Mouse (Mus musculus) layer of hippocampus, adult 11-12 months (tissue): ENCODE data around the gene Hivep1.

Experiments used
- DNase-seq: peaks from one replicate; pipeline ENCODE4 v3.0.0; 2022; ENCODE audit warnings: low spot score

The Hivep1 gene

DNA sequence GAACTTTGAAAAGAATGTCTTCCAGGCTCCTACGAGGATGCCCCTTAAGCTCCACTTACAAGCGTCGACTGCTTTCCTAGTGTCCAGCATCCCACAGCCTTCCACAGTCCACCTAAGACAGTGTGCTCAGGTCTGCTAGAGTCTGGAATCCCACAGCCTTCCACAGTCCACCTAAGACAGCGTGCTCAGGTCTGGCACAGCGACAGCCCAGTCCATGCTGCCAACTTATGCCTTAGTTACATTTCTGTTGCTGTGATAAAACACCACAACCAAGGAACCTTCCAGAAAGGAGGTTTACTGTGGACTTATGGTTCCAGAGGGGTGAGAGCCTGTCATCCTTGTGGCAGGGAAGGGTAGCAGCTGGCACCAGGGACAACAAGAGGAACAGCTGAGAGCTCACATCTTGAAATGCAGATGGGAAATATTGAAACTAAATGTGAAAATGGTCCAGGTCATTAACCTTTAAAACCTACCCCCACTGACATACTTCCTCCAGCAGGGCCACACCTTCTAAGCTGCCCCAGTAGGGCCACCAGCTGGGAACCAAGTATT, 25.0 kb downstream of the Hivep1 start:
- DNase-seq, result no peak

DNA sequence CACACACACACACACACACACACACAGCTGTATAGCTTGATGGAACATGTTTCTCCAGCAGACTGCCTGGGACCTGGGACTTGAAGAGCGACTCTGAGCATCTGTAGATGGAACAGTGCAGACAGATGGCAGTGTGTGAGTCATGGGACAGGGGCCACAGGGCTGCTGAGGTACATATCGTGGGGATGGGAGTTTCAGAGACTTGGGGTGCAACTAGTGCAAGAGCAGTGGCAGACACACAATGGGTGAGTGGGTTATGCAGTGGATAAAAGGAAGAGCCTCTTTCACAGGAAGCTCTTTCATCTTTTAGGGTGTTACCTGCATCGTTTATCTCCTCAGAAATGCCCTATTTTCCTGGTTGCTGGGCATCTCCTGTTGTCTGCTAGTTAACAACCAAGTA, 25.8 kb downstream of the Hivep1 start:
- no peak for DNase-seq

DNA sequence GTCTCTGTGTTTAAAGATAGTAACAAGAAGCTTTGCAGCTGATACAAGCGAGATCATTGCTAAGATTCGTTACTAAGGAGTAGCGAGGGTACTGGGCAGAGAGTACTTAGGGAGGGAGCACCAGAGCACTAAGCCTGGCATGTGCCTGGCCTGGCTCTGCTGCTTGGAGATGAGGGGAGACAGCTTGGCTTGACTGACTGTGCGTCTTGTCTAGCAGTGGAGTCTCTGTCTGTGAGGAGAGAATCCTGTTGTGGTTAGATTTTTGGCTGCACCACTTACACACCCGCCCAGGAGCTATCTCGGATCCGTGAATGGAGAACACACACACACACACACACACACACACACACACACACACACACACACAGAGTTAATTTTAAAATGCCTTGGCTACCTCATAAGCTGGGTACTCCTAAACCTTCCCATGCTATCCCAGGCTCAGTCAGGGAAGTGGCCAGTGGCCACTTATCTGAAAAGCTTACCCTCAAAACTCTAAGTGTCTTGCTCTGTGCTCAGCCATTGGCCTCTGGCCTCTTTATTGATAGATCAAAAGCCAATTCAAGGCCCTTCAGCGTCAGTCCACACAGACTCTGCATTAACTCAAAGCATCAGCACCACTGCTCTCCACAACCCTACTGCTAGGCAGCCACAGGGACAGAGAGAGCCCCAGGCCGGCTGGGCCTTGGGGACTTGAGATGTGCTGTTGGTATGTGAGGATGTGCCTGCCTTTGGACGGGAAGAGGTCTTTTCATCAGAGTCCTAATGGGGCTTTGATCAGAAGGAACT, 28.5 kb downstream of the Hivep1 start:
- no peak for DNase-seq

DNA sequence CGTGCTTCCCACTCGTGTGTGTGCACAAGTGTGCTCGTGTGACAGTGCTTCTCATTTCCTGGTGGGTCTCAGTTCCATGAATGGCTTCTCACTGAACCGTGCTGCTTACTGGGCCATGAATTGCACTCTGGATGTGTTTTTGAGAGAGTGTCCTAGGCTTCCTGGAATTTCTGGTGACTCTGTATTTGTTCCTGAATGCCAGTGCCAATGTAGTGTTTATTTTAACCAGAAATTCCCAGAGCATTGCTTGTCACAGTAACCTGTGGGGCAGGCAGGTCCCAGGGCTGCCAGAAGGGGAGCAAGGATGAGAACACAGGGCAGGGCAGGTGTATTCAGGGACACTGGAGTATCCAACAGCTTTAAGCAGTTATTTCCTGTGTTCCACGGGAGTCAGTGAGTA, 36.5 kb downstream of the Hivep1 start:
- no peak for DNase-seq

DNA sequence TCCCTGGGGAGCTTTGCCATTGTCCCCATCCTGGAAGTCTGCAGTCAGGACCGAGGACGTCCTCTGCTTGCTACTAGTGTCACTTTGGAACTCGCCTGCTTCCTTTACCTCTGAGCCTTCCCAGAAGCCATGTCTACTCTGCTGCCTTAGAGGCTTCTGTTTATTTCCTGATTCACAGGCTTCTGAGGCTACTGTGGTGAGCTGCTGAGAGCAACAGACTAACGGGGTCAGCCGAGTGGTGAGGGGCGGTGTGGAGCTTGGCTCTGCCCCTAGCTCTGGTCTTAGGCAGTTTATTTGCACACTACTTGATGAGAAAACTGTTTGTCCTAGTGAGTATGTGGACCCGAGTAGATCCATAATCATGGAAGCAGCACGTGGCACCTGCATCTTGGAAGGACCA, 37.2 kb downstream of the Hivep1 start:
- DNase-seq, result no peak

DNA sequence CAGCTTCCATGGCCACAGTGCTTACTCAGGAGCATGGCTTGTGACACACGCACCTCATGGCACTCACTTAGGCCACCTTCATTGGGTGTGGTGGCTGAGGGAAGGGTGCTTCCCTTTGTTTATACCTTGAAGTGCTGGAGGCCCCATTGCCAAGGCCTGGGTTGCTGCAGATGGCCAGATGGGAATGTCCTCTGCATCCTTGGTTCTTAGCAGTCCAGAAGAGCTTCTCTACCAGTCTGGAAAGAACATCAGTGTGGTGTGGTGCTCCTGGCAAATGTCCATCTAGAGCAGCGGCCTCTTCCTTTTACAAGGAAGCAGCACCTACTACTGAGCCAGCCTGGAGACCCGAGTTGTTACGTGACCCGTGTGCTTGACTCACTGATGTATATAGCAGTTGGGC, 38.9 kb downstream of the Hivep1 start:
- no peak for DNase-seq

DNA sequence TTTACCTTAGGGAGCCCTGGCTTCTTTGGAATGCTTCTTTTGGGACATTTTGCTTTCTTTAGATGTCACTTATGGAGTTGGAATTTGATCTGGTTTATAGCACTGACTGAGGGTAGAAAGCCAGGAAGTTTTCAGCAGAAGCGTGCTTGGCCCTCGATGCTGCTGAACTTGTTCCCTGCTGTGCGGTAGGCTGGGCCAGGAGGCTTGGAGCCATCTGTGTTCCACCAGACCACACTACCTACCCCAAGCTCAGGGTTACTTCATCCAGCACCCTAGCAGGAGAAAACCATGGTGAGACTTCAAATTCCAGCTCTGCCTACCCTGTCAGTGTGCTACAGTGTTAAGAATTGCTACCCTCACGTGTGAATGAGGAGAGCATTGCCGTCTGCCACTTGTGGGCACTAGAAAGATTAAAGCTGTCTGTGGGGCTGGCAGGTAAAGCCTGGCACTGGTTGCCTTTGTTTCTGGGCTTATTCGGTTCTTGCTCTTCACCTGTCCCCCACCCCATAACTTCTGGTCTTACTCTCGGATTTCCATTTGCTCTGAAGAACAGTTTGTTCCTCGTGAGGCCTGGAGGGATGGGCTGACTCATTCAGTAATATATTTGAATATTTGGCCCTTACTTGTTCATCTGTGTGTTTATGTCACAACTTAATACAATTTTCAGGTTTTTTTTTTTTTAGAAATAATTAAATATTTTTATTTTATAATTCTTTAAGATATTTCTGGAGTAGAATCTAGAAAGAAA, 40.7 kb downstream of the Hivep1 start:
- no peak for DNase-seq

DNA sequence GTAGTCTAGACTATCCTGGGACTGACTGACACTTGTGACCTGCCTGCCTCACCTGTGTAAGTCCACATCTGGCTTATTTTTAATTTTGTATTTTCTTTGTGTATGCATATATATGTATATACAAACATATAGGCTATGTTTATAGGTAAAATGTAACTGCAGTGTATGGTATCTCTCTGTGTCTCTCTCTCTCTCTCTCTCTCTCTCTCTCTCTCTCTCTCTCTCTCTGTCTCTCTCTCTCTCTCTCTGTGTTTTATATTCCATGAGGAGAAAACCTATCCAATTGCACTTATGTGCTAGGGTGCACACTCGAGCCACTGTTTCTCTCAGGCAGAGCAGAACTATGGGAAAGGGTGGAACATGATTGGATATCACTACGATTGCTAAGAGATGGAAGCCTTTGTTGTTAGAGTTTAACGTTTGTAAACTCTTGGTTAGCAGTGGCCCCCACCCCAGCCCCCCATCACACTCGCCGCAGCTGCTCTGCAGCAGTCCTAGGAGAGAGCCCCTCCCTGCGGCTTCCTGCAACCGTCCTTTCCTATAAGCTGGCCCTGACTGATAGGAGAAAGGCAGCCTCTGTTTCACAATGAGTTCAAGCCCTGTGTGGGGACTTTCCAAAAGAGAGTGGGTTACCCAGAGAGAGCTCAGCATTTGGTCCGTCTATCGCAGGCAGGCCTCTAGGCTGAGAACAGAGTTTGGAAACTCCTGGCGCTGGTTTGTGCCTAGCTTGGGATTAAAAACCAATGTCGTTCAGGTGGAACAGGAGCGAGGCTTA, 41.6 kb downstream of the Hivep1 start:
- DNase-seq, result no peak

DNA sequence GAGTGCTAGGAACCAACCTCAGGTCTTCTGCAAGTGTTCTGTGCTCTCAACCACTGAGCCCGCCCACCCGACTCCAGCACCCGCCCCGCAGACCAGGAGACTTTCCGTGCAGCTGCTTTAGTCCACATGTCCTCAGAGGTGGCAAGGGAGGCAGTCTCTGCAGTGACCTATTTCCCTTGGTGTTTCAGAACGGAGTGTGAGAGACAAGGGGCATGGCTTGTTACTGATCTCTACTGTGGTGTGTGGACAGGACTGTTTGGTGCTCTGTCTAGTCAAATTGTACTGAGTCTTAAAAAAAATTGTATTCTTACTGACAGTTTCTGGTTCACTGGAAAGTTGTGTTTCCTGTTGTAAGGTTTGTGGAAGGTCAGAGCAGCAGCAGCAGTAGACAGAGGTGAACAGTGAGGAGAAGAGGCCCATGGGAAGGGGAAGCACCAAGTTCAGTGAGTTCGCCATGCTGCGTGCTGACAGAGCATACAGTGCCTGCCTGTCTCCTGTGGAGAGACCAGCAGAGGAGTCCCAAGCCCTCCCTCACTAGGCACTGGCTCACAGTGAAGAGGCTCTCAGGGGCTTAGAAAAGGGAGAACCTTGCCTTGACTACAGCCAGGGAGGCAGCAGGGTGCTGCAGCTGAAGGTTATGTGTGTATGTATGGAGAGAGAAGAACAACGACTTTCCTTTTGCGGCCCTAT, 44.1 kb downstream of the Hivep1 start:
- DNase-seq, result no peak

DNA sequence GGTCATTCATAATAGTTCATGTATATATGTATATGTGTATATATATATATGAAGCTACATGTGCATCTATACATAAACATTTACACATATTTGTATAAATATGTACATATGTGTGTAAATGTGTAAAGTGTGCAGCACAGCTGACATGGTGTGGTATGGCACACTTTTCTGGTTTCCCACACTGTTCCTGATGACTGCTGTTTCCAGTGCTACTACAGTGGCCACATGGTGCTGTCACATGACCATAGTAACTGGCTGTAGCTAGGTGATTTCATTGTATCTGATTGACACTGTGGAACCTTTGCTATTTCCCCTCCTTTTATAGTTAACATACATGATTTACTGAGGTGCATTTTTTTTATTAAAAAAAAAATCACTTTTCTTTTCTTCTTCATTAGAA, 45.3 kb downstream of the Hivep1 start:
- no peak for DNase-seq

DNA sequence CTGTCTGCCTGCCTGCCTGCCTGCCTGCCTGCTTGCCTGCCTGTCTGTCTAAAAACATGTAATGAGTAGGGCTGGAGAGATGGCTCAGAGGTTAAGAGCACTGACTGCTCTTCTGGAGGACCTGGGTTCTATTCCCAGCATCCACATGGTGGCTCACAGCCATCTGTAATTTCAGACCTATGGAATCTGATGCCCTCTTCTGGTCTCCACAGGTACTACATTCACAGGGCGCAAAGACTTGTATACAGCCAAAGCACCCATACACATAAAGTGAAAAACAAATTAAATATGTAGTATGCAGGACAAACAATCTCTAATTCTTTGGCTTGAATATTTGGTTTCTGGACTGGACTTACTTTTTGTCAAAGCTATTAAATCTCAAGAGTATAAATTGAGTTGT, 46.7 kb downstream of the Hivep1 start:
- DNase-seq, result no peak

DNA sequence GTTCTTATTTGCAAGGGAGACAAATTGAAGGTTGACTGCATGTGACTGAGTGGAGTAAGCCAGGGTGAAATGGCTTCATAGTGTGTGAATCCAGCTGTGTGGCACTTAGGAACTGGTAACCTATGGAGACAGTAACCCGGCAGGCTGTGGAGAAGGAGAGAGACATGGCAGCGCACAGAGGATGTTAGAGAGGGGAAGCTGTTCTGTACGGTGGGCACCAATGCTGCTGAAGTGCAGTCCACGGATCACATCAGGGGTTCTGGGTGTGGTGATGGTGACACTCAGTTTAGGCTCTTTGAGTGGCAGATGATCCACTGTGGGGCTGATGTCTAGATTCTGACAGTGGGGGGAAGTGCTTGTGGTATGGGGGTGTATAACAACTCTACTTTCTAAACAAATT, 47.7 kb downstream of the Hivep1 start:
- no peak for DNase-seq

DNA sequence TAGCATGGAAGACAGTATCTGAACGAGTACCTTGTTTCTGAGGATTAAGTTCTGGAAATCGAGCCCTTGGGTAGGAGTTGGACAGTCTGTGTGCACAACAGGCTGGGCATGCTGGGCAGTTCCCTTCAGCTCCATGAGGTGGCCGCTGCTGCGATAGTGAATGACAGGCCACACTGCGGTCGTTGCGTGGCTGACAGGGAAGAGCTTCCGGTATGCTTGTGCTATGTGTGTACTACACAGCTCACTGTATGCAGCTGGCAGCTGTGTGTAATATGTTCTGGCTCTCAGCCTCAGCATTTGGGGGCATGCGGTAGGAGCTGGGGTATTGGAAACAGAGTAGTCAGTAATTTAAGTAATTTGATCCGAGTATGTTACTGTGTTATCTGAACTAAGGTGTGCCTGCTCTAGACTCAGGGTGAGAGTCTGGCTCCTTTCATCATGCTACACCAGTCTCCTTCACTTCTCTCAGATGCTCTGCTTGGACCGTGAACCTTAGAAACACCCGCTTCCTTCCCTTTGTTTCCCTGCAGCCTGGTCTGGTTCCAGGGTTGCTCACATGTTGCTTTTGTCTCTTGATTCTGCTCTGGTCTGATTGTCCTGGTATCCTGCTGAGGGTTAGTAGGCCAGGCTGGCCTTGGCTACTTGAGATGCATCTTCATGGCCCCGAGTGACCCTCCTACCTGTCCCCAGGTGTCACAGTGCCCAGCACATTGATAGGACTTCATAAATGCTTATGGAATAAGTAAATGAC, 49.8 kb downstream of the Hivep1 start:
- DNase-seq, result no peak

DNA sequence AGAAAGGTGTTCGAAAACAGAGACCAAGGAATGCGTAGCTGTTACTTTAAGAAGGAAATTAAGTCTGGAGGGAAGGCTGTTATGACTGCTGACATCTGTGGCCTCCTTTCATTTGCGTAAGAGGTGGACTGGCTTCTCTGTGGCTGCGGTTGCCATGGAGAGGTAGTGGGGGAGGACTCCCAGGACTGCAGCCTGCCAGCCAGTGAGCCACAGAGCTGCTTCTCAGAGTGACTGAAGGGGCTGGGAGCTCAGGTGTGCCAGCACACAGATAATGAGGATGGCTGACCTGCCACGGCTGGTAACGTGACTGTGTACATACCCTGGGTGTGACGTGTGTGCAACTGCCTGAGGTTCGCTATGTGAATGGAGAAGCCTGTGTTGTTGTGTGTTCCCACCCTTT, 51.2 kb downstream of the Hivep1 start:
- peak; percentile 72 for DNase-seq

DNA sequence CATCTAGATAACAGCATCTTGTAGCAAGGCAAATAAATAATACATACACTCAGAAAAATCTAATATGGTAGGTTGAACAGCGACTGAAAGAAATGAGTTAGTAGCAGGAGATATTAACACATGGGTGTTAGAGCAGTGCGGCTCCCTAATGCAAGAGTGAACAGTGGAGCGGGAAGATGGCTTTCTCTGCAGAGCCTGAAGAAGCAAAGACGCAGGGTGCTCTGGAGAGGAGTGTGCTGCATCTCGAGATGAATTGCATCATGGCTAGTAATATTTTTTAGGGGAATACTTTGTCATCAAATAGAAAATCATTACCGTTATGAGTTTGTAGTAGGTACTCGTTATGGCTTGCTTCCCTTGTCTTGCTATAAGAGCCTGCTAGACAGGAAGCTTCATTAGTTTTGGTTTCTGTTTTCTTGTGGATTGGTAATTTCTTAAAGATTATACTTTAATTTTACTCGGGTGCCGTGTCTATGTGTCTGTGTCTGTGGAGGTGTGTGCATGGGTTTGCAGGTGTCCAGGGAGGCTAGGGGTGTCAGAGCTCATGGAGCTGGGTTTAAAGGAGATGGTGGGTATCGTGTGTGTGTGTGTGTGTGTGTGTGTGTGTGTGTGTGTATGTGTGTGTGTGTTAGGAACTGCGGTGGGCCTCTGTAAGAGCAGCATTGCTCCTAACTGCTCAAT, 51.8 kb downstream of the Hivep1 start:
- no peak for DNase-seq

DNA sequence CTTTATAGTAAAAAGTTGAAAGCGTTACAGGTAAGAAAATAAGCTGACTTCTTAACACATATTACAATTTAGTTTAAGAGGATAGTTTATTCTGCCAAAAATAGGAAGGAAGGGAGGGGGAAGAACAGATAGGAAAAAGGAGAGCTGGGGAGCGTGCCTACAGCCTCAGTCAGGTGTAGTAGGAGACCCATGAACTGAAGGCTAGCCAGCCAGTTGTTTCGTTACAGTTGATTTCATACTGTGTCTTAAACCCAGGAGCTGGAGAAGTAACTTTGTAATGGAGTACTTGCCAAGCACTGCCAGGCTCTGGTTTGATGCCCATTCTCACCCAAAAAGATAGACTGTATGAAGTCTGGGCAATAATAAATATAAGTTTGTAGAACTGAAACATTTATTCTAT, 52.5 kb downstream of the Hivep1 start:
- no peak for DNase-seq

DNA sequence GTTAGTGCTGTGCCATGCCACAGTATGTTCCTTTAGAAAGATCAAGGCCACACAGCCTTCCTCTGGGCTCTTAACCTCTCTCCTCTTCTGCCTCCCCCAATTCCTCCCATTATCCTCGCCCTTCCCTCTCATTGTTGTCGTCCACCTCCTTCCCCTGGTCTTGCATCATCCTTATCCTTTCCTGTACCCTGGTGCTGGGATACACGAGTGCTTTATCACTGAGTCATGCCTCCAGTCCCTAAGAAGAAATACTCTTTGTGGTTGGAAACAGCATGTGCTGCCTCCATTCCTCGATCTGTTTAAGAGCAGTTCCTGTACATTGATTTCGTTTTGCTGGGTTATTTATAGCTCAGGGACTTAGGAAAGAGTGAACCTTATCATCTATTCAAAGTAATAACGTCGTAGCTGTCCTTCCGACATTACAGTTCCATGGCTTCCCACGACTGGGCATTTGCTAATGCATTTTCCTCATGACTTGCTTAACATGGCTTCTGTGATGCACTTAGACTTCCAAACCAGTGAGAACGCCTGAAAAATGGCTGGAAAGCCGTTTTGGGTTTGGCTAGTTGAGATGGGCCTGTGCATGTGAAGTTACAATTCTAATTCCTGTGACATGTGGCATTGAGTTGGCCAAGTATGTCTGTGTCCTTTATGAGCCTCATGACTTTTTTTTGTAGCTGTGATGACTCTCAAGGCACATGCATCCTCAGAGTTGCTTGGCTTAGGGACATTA, 56.8 kb downstream of the Hivep1 start:
- no peak for DNase-seq

DNA sequence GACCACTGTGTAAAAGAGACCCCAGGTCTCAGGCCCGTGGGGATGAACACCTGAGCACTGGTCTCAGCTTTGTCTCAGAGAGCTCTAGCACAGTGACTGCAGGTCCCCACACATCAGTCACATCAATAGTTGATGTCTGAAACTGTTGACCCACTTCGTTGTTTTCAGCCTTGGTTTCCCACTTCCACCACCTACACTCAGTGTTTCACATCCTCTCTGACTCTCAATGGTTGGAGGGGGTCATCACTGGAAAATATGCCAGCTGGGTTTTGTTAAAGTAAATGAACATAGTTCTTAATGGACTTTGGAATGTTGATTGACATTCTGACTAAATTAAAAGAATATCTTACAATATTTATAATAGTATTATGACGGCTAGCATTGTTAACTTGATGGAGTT, 58.6 kb downstream of the Hivep1 start:
- DNase-seq, result no peak

DNA sequence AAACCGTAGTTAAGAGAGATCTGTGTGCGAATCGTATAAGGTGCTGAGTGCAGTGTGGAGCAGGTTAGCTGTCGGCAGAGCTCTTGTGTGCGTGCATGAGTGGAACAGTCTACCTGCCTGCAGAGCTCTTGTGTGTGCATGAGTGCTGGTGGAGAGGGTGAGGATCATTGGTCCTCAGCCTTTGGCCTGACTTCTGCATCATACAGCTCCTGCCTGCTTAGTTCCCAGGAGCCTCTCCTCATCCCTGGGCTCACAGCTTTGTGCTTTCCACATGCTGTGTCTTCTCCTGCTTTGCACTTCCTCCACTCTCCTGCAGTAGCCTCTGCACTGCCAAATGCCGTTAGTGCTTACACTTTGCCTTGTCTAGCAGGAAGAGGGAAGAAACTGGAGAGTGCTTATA, 60.2 kb downstream of the Hivep1 start:
- no peak for DNase-seq

DNA sequence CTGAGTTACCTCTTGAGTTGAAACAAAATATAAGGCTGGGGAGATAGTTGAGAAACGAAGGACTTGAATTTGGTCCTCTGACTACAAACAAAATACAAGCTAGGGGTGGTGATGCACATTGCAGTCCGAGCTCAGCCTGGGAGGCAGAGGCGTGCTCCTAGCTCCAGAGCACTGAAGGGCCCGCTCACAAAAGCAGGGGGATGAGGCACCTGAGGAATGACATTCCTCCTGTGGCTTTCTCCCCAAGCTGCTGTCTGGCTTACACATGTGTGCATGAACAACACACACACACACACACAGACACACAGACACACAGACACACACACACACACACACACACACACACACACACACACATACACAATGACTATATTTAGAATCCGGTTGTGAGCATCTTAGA, 60.9 kb downstream of the Hivep1 start:
- no peak for DNase-seq
